Comparison of ENCODE assay signal across 8 mouse cellular contexts in the genomic region with DNA sequence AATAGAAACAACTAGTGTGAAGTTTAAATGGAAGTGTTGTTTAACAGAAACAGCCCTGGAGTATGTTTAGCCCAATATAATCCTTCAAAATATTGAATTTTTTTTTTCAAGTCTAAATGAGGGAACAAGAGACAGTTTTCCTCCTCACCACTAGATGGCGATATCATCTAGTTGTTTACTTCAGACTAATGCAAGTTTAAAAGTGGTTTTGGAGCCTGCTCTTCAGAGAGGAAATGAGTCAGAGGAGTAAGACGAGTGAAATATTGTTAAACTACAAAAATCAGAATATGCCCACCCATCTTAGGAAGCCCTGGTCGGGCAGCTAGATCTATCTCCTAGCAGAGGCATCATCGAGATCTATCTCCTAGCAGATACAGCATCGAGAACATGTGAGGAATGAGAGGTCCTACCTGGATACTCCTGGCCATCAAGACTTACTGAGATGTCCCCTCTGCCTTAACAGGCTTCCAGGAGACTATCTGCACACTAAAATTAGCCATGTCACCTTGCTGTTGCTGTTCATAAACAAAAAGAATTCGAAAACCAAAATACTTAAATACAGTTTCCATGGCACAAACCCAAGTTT.
DNase-seq lines count a peak whose midpoint lies in the region; ATAC-seq and TF ChIP-seq lines count a peak whose summit lies in the region.

No protein-coding gene starts in this region.

- CTCF ChIA-PET in Patski (lab: Charles Lee) = interaction anchor here (1.3 kb wide), 1 partner anchor 17 kb away, joined by 3 read pairs; no protein-coding TSS in a partner anchor

- POLR2A ChIA-PET in Patski (lab: Charles Lee) = interaction anchor here (1.0 kb wide), 1 partner anchor 394 kb away, joined by 3 read pairs; no protein-coding TSS in a partner anchor

- peak; percentile 94 for TF ChIP-seq CTCF in layer of hippocampus, adult 2 months (conservative IDR thresholded peaks at IDR 0.05)
- TF ChIP-seq CTCF in Patski (IDR thresholded peaks at IDR 0.05) = peak; percentile 57
- peak; percentile 78 for TF ChIP-seq CTCF in heart, postnatal 0 days (IDR thresholded peaks at IDR 0.05; ENCODE audit: low read depth)

- peaks cover 3% of the 10 kb centered on the region; the same call in 1 of the 2 replicates for H3K4me1 ChIP-seq in heart, postnatal 0 days (ENCODE audit: control insufficient read depth, insufficient read depth)

- H3K4me2 ChIP-seq in heart, postnatal 0 days (ENCODE audit: low read depth, low read length) = no peak overlapping the region

- peak; percentile 82 for ATAC-seq in Patski
- ATAC-seq in heart, postnatal 0 days (ENCODE audit: insufficient read depth, low read depth) = peak; percentile 20; the same call in 1 of the 2 replicates

- TF ChIP-seq EP300 in heart, postnatal 0 days (IDR thresholded peaks at IDR 0.05; ENCODE audit: low read depth) = no peak

- no peak overlapping the region for H3K9ac ChIP-seq in heart, postnatal 0 days (replicated peaks; ENCODE audit: low read depth, low read length)

- in situ Hi-C loops in Patski (cut with MboI; ENCODE audit: low pct_unique_long_range_greater_than_20kb) = loop anchor here (5.0 kb wide), 1 partner anchor 398 kb away; no protein-coding TSS in a partner anchor

- peak; percentile 31 to 33 for DNase-seq in cerebellum, adult 18-20 months
- DNase-seq in cerebellum, adult 11-12 months = no peak
- DNase-seq in layer of hippocampus, adult 2 months (ENCODE audit: low spot score in 2 of 2) = peak in 1 of 2 experiments; percentile 51
- no peak for DNase-seq in layer of hippocampus, adult 9-11 months
- no peak for DNase-seq in Patski (ENCODE audit: low read depth, low spot score)
- DNase-seq in heart, postnatal 0 days (ENCODE audit: low spot score) = peak; percentile 76
- peak; percentile 31 for DNase-seq in splenic B cell, adult 2 months (ENCODE audit: low read depth, low spot score)
- DNase-seq in thymus, postnatal 4 days = no peak

- H3K36me3 ChIP-seq in heart, postnatal 0 days (replicated peaks; ENCODE audit: control insufficient read depth, insufficient read depth, low read length) = no peaks in the 10 kb centered on the region
- H3K36me3 ChIP-seq in splenic B cell, adult 2 months (ENCODE audit: control insufficient read depth, insufficient read depth, low read length, poor library complexity, severe bottlenecking) = no peaks in the 10 kb centered on the region

- H3K27ac ChIP-seq in layer of hippocampus, adult 2 months = no peak overlapping the region
- no peak overlapping the region for H3K27ac ChIP-seq in heart, postnatal 0 days (ENCODE audit: low read depth)

- 35% methylated on average over 6 of the region's 6 CpGs for WGBS in heart, postnatal 0 days

- no peak overlapping the region for H3K4me3 ChIP-seq in layer of hippocampus, adult 2 months
- H3K4me3 ChIP-seq in heart, postnatal 0 days (ENCODE audit: low read depth, low read length) = no peak overlapping the region

- no peaks in the 10 kb centered on the region for H3K9me3 ChIP-seq in heart, postnatal 0 days (replicated peaks; ENCODE audit: control insufficient read depth, low read length)

- H3K27me3 ChIP-seq in Patski = peaks cover 21% of the 10 kb centered on the region
- H3K27me3 ChIP-seq in heart, postnatal 0 days (ENCODE audit: control insufficient read depth, insufficient read depth, low read length) = no peaks in the 10 kb centered on the region
- H3K27me3 ChIP-seq in splenic B cell, adult 2 months (ENCODE audit: control insufficient read depth, insufficient read depth, low read length, poor library complexity, severe bottlenecking) = no peaks in the 10 kb centered on the region

Comparison
In these comparisons a context has a peak if more than half of its experiments do, and no peak if none do; other contexts are left out.
1. DNase-seq: peak in cerebellum, adult 18-20 months (2 of 2), heart, postnatal 0 days (single experiment) and splenic B cell, adult 2 months (single experiment); none in cerebellum, adult 11-12 months (single experiment), layer of hippocampus, adult 9-11 months (single experiment), Patski (single experiment) and thymus, postnatal 4 days (single experiment).
2. Peak in every context shown above with its lines, with median percentiles within 50 percentile points of each other: CTCF ChIP-seq.